Mouse (Mus musculus) lung, adult 2 months (tissue): Measurements from ENCODE around the gene Uba52. TPM values are rescaled to one million over a fixed set of nuclear protein-coding genes. Genes with fewer than 3 reads are reported as not detected.
A peak's percentile ranks its signal among the peaks of the same experiment; 100 is the strongest.

ENCODE experiments used
- DNase-seq: peaks from one replicate; pipeline ENCODE4 v3.0.0; 2022
- H3K4me1 ChIP-seq: fragments of 200-500 bp; 2 replicates; pipeline ENCODE4 v1.6.1; 2011; ENCODE audit warnings: low read length; ENCODE audit not compliant: control insufficient read depth, insufficient read depth
- H3K4me3 ChIP-seq: fragments of 200-500 bp; replicated peaks from 2 replicates; pipeline ENCODE3; 2011; ENCODE audit warnings: low read depth, mild to moderate bottlenecking, control low read depth, low read length; ENCODE audit errors: extremely low read depth
- CTCF ChIP-seq: fragments of 200-500 bp; IDR thresholded peaks from 2 replicates; pipeline ENCODE4 v1.5.1; 2011; ENCODE audit warnings: mild to moderate bottlenecking, low read length, control low read depth; ENCODE audit not compliant: insufficient read depth
- POLR2A ChIP-seq: fragments of 200-500 bp; IDR thresholded peaks from 2 replicates; pipeline ENCODE4 v1.6.1; 2011; ENCODE audit warnings: low read depth, mild to moderate bottlenecking, control low read depth, low read length, borderline replicate concordance; ENCODE audit errors: extremely low read depth
- WGBS: fragments of 180-500 bp; shearing (Covaris S2); methylation state at CpG from one replicate; pipeline ENCODE4 v1.1.7; 2018; 5-methylcytosine and 5-hydroxymethylcytosine counted together
- polyA plus RNA-seq: library from polyadenylated mRNA; depleted of rRNA; stranded (reverse); fragments of >200 nt; gene quantifications from 2 replicates; pipeline ENCODE4 v1.2.3, GENCODE M21; 2012

Uba52 gene
- polyA plus RNA-seq, 1 experiment = 370 TPM

DNA sequence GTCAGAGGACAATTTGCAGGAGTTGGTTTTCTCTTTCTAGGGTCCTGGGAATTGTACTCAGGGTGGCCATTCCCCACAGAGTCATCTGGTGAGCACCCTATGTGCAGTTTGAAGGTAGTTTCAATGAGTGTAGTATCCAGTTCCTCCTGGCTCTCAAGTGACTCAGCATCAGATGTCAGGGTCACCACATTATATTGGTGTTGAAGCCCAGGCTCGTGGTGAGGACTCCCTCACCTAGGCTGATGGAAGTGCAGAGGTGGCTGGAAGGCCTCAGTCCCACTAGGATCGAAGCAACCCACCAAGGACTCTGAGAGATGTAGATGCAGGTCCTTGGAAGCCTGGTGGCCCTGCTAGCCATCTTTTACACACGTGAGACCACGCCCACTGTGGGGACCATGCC lies 35.8 kb upstream of the Uba52 start:
- Histone ChIP-seq H3K4me3 (no peak overlapping the region), H3K4me1 (peaks cover 24% of the 10 kb centered on the region)
- 74% methylated on average over 4 of the region's 4 CpGs for WGBS
- TF ChIP-seq POLR2A = no peak
- no peak for TF ChIP-seq CTCF
- DNase-seq = no peak

DNA sequence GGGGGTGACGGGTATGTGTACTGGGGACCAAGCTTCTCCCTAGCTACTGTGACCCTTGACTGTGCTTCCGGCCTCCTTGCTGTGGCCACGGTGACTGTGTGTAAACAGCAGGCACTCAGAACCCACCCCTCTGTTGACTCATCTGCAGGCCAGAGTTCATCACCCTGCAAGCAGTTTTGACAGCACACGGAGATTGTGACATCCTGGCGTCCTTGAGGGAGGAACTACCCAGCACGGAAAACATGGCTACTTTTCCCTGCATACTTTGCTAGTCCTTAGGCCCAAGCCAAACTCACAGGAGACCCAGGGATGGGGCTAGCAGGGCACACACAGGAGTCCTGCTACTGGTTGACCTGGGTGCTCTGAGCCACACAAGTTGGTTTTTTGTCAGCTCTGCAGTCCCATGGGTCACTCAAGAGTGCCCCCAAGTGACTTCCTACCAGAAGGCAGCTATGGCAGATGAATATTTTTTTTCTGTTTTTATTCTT lies 33.6 kb upstream of the Uba52 start:
- TF ChIP-seq POLR2A (no peak), CTCF (peak; percentile 46)
- WGBS = 13% methylated on average over 6 of the region's 6 CpGs
- DNase-seq = no peak
- H3K4me1 ChIP-seq = peaks cover 29% of the 10 kb centered on the region
- H3K4me3 ChIP-seq = no peak overlapping the region

DNA sequence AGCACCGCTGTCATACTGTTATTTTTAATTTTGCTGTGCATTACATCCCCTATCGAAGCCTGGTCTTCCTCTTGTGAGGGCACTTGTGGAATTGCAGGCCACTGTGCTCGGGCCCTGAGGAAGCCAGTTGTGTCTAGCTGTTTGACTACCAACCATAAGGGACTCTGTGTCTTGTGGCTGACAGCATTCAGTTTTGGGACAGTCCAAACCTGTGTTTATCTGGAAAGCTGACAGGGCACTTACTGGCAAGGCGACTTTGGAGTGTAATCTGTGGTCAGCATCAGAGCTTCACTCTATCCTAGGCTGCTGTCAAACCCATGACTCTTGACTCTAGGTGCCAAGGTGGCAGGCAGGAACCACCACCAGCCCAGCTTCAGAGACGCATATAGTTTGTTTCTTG lies 30.5 kb upstream of the Uba52 start:
- WGBS = 44% methylated on average over 5 of the region's 5 CpGs
- TF ChIP-seq POLR2A (no peak), CTCF (no peak)
- H3K4me3 ChIP-seq = peak overlapping the region; percentile 3
- no peak for DNase-seq
- H3K4me1 ChIP-seq = peaks cover 26% of the 10 kb centered on the region; the same call in 1 of the 2 replicates

DNA sequence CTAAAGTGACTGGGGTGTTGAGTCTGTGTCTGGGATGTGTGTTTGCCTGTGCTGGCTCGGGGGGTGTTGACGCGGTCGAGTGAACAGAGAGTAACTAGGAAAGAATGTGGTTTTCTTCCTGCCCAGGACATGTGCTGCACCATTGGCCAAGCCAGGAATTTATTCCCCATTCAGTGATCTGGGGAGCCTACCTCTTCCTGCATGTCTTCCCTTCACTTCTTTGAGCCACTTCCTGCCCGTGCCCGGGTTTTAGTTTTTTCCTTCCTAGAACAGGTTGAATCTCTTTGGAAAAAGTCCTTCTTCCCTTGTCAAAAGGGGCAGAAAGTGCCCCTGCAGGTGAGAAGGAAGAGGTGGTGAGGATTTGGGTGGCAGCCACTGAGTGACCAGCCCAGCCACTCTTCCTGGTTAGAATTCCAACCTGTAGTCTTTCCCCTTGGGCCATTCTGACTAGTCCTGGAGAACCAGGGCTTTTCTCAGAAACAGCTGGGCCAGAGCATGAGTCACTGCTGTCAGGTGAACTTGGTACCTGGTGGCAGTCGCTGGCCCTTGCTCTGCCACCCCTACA lies 30.0 kb upstream of the Uba52 start:
- WGBS = 12% methylated on average over 7 of the region's 7 CpGs
- no peak for DNase-seq
- no peak for TF ChIP-seq CTCF
- no peak for TF ChIP-seq POLR2A
- Histone ChIP-seq H3K4me3 (peak overlapping the region; percentile 91), H3K4me1 (peaks cover 26% of the 10 kb centered on the region; the same call in 1 of the 2 replicates)

DNA sequence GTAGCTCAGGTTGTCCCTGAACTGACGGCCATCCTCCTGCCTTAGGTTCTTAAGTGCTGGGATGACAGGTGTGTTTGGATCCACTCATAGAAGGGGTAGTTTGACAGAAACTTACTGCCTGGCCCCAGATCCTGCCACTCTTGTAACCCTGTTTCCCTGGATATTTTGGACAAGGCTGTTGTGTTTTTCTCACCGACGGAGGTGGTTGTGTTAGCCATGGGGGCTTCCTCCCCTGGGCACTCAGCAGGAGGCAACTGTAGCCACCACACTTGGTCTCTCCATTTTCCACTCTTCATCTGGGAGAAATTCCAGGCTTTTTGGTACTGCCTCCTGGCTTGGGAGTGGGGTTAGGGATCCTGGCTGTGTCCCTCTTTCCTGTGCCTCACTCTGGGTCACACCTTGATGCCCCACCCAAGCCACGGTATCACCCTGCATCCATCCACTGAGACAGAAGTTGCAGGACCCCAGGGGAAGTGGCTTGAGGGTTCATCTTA lies 29.5 kb upstream of the Uba52 start:
- 4% methylated on average over 4 of the region's 4 CpGs for WGBS
- no peak for DNase-seq
- TF ChIP-seq CTCF = no peak
- TF ChIP-seq POLR2A = no peak
- Histone ChIP-seq H3K4me3 (peak overlapping the region; percentile 91), H3K4me1 (peaks cover 25% of the 10 kb centered on the region; the same call in 1 of the 2 replicates)

DNA sequence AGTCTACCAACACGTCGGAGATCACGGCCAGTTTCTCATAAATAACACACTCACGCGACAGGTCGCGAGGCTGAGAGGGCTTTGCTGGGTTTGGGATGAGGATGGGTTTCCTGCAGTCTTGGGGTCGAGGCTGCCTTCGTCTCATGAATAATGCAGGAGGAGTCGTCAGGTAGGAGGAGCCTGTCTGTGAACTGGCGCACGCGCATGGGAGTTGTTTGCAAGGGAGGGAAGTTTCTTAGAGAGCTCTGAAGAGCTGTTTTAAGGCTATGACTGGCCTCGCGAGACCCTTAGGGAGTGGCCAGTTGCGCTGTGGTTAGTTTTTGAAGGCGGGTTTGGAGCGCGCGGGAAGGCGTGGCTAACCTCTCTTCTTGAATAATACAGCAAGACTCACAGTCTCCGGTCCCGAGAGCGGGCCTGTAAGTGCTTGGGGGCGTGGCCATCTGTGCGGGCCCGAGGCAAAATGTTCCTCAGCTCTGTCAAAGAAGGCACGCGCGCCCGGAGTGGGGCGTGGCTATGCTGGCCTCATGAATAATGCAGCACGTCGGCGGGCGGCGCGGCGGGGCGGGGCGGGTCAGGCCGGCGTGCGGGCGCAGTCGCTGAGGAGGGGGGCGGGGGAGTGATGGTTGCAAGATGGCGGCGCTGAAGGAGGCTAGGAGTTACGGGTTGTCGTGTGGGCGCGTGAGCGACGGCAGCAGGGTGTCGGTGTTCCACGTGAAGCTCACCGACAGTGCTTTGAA lies 28.6 kb upstream of the Uba52 start, which contains the start of gene Ell:
TSS of gene Ell (plus strand) at position 381 of the 737 bp plus-strand sequence.
- TF ChIP-seq CTCF (no peak), POLR2A (peak; percentile 93; the same call in 1 of the 2 replicates)
- Histone ChIP-seq H3K4me1 (peaks cover 21% of the 10 kb centered on the region; the same call in 1 of the 2 replicates), H3K4me3 (peak within 1 kb of the TSS; percentile 91)
- DNase-seq = peak; percentile 98
- under 1% methylated on average over 58 of the region's 58 CpGs for WGBS

DNA sequence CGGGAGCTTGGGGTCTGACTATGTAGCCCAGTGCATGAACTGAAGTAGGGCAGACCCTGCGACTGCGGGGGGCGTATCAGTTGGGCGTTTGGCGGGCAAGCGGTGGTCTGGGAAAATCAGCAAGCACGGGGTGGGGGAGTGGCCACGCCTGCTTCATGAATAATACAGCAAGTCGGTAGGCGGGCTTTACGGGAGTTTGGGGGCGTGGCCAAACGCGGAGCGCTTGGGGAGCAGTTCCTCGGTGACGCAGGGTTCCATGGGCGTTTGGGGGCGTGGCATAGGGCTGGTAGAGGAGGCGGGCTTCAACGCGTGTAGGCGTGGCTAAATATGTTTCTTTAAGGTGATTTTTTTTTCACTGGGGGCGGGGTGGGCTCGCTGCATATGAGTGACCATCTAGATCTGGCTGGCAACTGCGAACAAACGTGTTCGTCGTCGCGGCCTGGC lies 28.1 kb upstream of the Uba52 start:
- peaks cover 15% of the 10 kb centered on the region; the same call in 1 of the 2 replicates for H3K4me1 ChIP-seq
- DNase-seq = peak; percentile 99
- WGBS = under 1% methylated on average over 32 of the region's 32 CpGs
- TF ChIP-seq POLR2A (peak; percentile 38; the same call in 1 of the 2 replicates), CTCF (no peak)
- peak overlapping the region; percentile 90 for H3K4me3 ChIP-seq

DNA sequence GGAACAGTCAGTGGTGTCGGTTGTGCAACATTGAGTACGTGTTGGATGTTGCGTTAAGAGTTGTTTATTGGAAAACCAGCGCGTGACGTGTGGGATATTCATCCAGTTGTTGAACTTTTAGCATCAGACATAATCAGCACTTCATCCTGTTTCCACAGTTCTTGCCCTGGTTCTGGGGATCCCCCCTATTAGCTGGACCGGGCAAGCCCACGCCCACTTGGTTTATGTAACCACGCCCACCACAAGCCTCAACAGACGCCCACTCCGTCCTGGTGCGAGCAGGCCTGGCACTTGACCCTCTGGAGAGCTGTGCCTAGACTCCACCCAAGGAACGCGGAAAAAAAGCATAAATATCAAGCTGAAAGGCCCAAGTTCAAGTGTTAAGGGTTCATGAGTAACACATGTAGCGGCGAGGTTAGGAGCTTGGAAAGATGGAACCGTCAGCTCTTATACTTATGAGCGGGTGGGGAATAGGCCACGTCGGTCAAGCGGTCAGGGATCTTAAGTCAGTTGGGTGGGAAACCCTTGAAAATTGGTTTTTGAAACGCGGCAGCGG lies 27.5 kb upstream of the Uba52 start:
- peak overlapping the region; percentile 74 for H3K4me3 ChIP-seq
- DNase-seq = peak; percentile 75
- 4% methylated on average over 24 of the region's 24 CpGs for WGBS
- TF ChIP-seq CTCF (no peak), POLR2A (peak; percentile 31; the same call in 1 of the 2 replicates)
- H3K4me1 ChIP-seq = peaks cover 14% of the 10 kb centered on the region; the same call in 1 of the 2 replicates

DNA sequence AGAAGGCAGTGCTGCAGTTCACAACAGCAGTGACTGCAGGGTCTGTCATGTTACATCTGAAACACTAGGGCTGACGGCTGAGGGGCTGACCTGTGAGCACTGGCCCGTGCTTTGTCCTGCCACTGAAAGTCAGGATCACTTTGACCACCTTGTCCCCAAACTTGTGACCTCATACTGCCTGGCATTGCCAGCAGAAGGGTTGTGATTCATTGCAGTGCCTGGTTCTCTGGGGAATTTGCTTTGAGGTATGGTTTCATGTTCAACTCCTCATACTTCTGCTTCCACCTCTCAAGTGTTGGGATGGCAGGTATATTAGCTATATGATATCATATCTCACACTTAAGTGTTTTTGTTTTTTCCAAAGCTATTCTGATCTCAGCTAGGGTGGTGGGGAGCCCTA lies 25.1 kb upstream of the Uba52 start:
- TF ChIP-seq CTCF = no peak
- no peak for TF ChIP-seq POLR2A
- H3K4me1 ChIP-seq = peaks cover 8% of the 10 kb centered on the region; the same call in 1 of the 2 replicates
- H3K4me3 ChIP-seq = no peak overlapping the region
- DNase-seq = no peak
- 85% methylated on average over 2 of the region's 2 CpGs for WGBS

DNA sequence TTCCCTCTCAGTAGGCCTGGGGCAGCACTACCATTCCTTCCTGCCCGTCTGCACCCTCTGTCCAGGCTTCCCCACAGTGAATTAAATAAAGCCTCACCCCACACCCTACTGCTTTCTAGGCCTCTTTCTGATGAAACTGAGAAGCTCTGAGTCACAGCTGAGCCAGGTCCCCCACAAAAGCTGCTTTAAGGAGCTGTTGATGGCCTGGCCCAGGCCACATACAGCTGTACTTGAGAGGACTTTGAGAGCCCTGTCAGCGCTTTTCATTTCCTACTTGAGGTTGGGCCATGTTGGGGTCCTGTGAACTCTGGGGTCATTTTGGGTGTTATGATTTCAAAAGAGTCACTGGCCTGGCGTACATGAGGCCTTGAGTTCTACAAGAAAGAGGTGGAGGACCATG lies 24.6 kb upstream of the Uba52 start:
- Histone ChIP-seq H3K4me3 (no peak overlapping the region), H3K4me1 (peaks cover 4% of the 10 kb centered on the region; the same call in 1 of the 2 replicates)
- no peak for DNase-seq
- 68% methylated on average over 3 of the region's 3 CpGs for WGBS
- TF ChIP-seq CTCF (no peak), POLR2A (no peak)
